ENCODE assay signal across 15 mouse cellular contexts in genomic region chr1:62729345-62730150, GRCm38 (mm10). TPM values are rescaled to one million over a fixed set of nuclear protein-coding genes. Genes with fewer than 3 reads are reported as not detected.
DNase-seq lines count a peak whose midpoint lies in the region; ATAC-seq and TF ChIP-seq lines count a peak whose summit lies in the region.
"Had no signal": no experiment of that assay in that cellular context is flagged by ENCODE, and none has a peak within 500 bp of the region (broad histone marks: within the 10 kb centered on the region; RNA-seq: fewer than 3 reads in every experiment).

No protein-coding gene starts in this region.

- no peak overlapping the region for H3K4me3 ChIP-seq in kidney, embryonic 15.5 days (replicated peaks)
- no peak overlapping the region for H3K4me3 ChIP-seq in stomach, embryonic 14.5 days (ENCODE audit: low read depth, low read length)
- no peak overlapping the region for H3K4me3 ChIP-seq in stomach, postnatal 0 days (ENCODE audit: low read depth, low read length)
- no peak overlapping the region for H3K4me3 ChIP-seq in small intestine, adult 2 months (ENCODE audit: low read depth, low read length)
- H3K4me3 ChIP-seq: forebrain, embryonic 13.5 days had no signal

- H3K4me2 ChIP-seq in kidney, embryonic 15.5 days: peak overlapping the region; percentile 3; the same call in 1 of the 2 replicates
- H3K4me2 ChIP-seq in stomach, embryonic 14.5 days (replicated peaks; ENCODE audit: low read depth, low read length): no peak overlapping the region
- no peak overlapping the region for H3K4me2 ChIP-seq in stomach, postnatal 0 days (replicated peaks; ENCODE audit: low read depth)
- H3K4me2 ChIP-seq: forebrain, embryonic 13.5 days had no signal

- peak; percentile 19 for ATAC-seq in kidney, embryonic 15.5 days (replicated peaks; ENCODE audit: low FRiP score)
- no peak for ATAC-seq in stomach, embryonic 14.5 days (ENCODE audit: insufficient number of reproducible peaks, insufficient read depth, low FRiP score, low read depth)
- no peak for ATAC-seq in stomach, postnatal 0 days (ENCODE audit: low FRiP score, low TSS enrichment)
- ATAC-seq: forebrain, embryonic 13.5 days had no signal

- H3K4me1 ChIP-seq in kidney, embryonic 15.5 days: peaks cover 63% of the 10 kb centered on the region
- H3K4me1 ChIP-seq in stomach, embryonic 14.5 days (ENCODE audit: control insufficient read depth, insufficient read depth, low read length): no peaks in the 10 kb centered on the region; the same call in 1 of the 2 replicates
- H3K4me1 ChIP-seq in stomach, postnatal 0 days (replicated peaks; ENCODE audit: control insufficient read depth, insufficient read depth): 0 out of 2 replicates have a peak, but pooled peaks cover 2% of the 10 kb centered on the region
- H3K4me1 ChIP-seq in small intestine, adult 2 months (ENCODE audit: control insufficient read depth, insufficient read depth, insufficient read length, low read length): no peaks in the 10 kb centered on the region

- no peak for TF ChIP-seq EP300 in stomach, postnatal 0 days (optimal IDR thresholded peaks at IDR 0.05)

- no peak for TF ChIP-seq CTCF in stomach, postnatal 0 days (IDR thresholded peaks at IDR 0.05; ENCODE audit: low read depth)
- TF ChIP-seq CTCF in small intestine, adult 2 months (IDR thresholded peaks at IDR 0.05; ENCODE audit: extremely low read depth, insufficient read length, insufficient replicate concordance, low read depth, low read length): no peak

- H3K9ac ChIP-seq in kidney, embryonic 15.5 days: no peak overlapping the region
- no peak overlapping the region for H3K9ac ChIP-seq in stomach, embryonic 14.5 days (replicated peaks; ENCODE audit: low read depth, low read length)
- no peak overlapping the region for H3K9ac ChIP-seq in stomach, postnatal 0 days (ENCODE audit: low read length)
- H3K9ac ChIP-seq: forebrain, embryonic 13.5 days had no signal

- 19% methylated on average over 13 of the region's 13 CpGs for WGBS in kidney, embryonic 15.5 days
- WGBS in stomach, embryonic 14.5 days: 54% methylated on average over 13 of the region's 13 CpGs
- WGBS in stomach, postnatal 0 days: 49% methylated on average over 13 of the region's 13 CpGs
- WGBS in small intestine, adult 2 months: 63% methylated on average over 13 of the region's 13 CpGs

- DNase-seq in heart, adult 11 months: peak; percentile 95
- DNase-seq in heart, postnatal 14 days: no peak
- no peak for DNase-seq in kidney, postnatal 36 days
- DNase-seq in stomach, postnatal 0 days (ENCODE audit: low spot score): no peak
- no peak for DNase-seq in right cerebral cortex, adult 2 months (ENCODE audit: low spot score in 2 of 2)
- DNase-seq: adrenal gland, adult 8-10 months; B cell, adult 2 months; embryo, embryonic 11 days; left cerebral cortex, postnatal 4 days; lung, postnatal 36 days; retina, postnatal 1 day had no signal

- no peaks in the 10 kb centered on the region for H3K36me3 ChIP-seq in kidney, embryonic 15.5 days
- no peaks in the 10 kb centered on the region for H3K36me3 ChIP-seq in stomach, embryonic 14.5 days (ENCODE audit: control insufficient read depth, insufficient read depth, low read length)
- no peaks in the 10 kb centered on the region for H3K36me3 ChIP-seq in stomach, postnatal 0 days (ENCODE audit: control insufficient read depth, insufficient read depth, low read length)
- no peaks in the 10 kb centered on the region for H3K36me3 ChIP-seq in small intestine, adult 2 months (ENCODE audit: control insufficient read depth, insufficient read depth, low read length)

- H3K9me3 ChIP-seq in kidney, embryonic 15.5 days (replicated peaks): no peaks in the 10 kb centered on the region
- no peaks in the 10 kb centered on the region for H3K9me3 ChIP-seq in stomach, embryonic 14.5 days (ENCODE audit: control insufficient read depth, low read depth, low read length)
- H3K9me3 ChIP-seq in stomach, postnatal 0 days (ENCODE audit: control insufficient read depth, low read length): no peaks in the 10 kb centered on the region
- H3K9me3 ChIP-seq: forebrain, embryonic 13.5 days had no signal

- intact Hi-C loops in heart, postnatal 14 days (cut with DNase I): no loop called here

- no peak for TF ChIP-seq POLR2A in small intestine, adult 2 months (IDR thresholded peaks at IDR 0.05; ENCODE audit: low read depth, low read length)

- H3K27me3 ChIP-seq in kidney, embryonic 15.5 days: no peaks in the 10 kb centered on the region
- H3K27me3 ChIP-seq in stomach, embryonic 14.5 days (ENCODE audit: control insufficient read depth, insufficient read depth, low read length): no peaks in the 10 kb centered on the region
- no peaks in the 10 kb centered on the region for H3K27me3 ChIP-seq in stomach, postnatal 0 days (ENCODE audit: control insufficient read depth, insufficient read depth, low read length)
- no peaks in the 10 kb centered on the region for H3K27me3 ChIP-seq in small intestine, adult 2 months (ENCODE audit: control insufficient read depth, insufficient read depth, low read length)
- H3K27me3 ChIP-seq: forebrain, embryonic 13.5 days had no signal

- peak overlapping the region; percentile 69 for H3K27ac ChIP-seq in kidney, embryonic 15.5 days
- H3K27ac ChIP-seq in stomach, embryonic 14.5 days (ENCODE audit: low read length): peak overlapping the region; percentile 21; the same call in 1 of the 2 replicates
- no peak overlapping the region; the same call in 1 of the 2 replicates for H3K27ac ChIP-seq in stomach, postnatal 0 days (replicated peaks)
- H3K27ac ChIP-seq in small intestine, adult 2 months (ENCODE audit: insufficient read depth, low read depth, low read length): peak overlapping the region; percentile 73
- H3K27ac ChIP-seq: forebrain, embryonic 13.5 days had no signal

RNA-seq across cellular contexts. Expression of gene Nrp2, which starts 26.5 kb away (rescaled TPM):
- total RNA-seq in heart, postnatal 14 days (2021): 10 to 100 TPM; 41.9 to 56.8 TPM
- 11.7 and 12.2 TPM in 2 replicates for polyA plus RNA-seq in kidney, embryonic 15.5 days (2015; fragmentation: Nextera tagmentation; extraction: Ambion mirVana)
- polyA plus RNA-seq in stomach, embryonic 14.5 days (2014; fragmentation: Nextera tagmentation; extraction: Ambion mirVana): 39.9 and 45.6 TPM in 2 replicates
- 10.2 TPM in 2 replicates for polyA plus RNA-seq in stomach, postnatal 0 days (2015; fragmentation: Nextera tagmentation; extraction: Ambion mirVana)
- 5.6 and 6.6 TPM in 2 replicates for polyA plus RNA-seq in small intestine, adult 2 months (2012; rRNA removed)
